Mouse (Mus musculus) intestine, postnatal 0 days (tissue): ENCODE measurements around the gene Fstl1. TPM values are rescaled to one million over a fixed set of nuclear protein-coding genes. Genes with fewer than 3 reads are reported as not detected.

Experiments
- ATAC-seq: fragments of 200-750 bp; cut with Nextera tagmentation; 2 replicates; pipeline ENCODE4 v1.8.0; 2017; ENCODE audit warnings: mild to moderate bottlenecking, moderate TSS enrichment, moderate library complexity
- H3K27ac ChIP-seq: fragments of 300-500 bp; sonication (generic); 2 replicates; pipeline ENCODE4 v1.5.1; 2014; ENCODE audit warnings: mild to moderate bottlenecking, low read depth, low read length, moderate library complexity
- H3K27me3 ChIP-seq: fragments of 300-500 bp; sonication (generic); replicated peaks from 2 replicates; pipeline ENCODE4 v1.6.1; 2014; ENCODE audit warnings: low read length, mixed read lengths; ENCODE audit not compliant: control insufficient read depth, insufficient read depth
- H3K36me3 ChIP-seq: fragments of 300-500 bp; sonication (generic); 2 replicates; pipeline ENCODE4 v1.6.1; 2014; ENCODE audit warnings: mild to moderate bottlenecking, moderate library complexity; ENCODE audit not compliant: control insufficient read depth, insufficient read depth
- H3K4me1 ChIP-seq: fragments of 300-500 bp; sonication (generic); replicated peaks from 2 replicates; pipeline ENCODE4 v1.6.1; 2014; ENCODE audit warnings: antibody characterized with exemption, low read length, mixed read lengths; ENCODE audit not compliant: control insufficient read depth, insufficient read depth
- H3K4me2 ChIP-seq: fragments of 300-500 bp; sonication (generic); replicated peaks from 2 replicates; pipeline ENCODE4 v1.6.1; 2014; ENCODE audit warnings: low read depth, mild to moderate bottlenecking, moderate library complexity
- H3K4me3 ChIP-seq: fragments of 300-500 bp; sonication (generic); 2 replicates; pipeline ENCODE4 v1.5.1; 2014; ENCODE audit warnings: low read depth, low read length
- H3K9ac ChIP-seq: fragments of 300-500 bp; sonication (generic); 2 replicates; pipeline ENCODE4 v1.6.1; 2014; ENCODE audit warnings: mild to moderate bottlenecking, low read depth, low read length
- H3K9me3 ChIP-seq: fragments of 300-500 bp; sonication (generic); 2 replicates; pipeline ENCODE4 v1.6.1; 2016; ENCODE audit warnings: mixed run types; ENCODE audit not compliant: control insufficient read depth
- CTCF ChIP-seq: sonication (generic); IDR thresholded peaks from 2 replicates; pipeline ENCODE4 v1.5.1; 2016; ENCODE audit warnings: low read depth, mild to moderate bottlenecking, control low read depth, antibody characterized with exemption, moderate library complexity
- WGBS: fragments of 180-500 bp; shearing (Covaris S2); extraction: QIAGEN DNeasy Blood & Tissue Kit; methylation state at CpG from one replicate; pipeline ENCODE4 v1.1.7; 2014; 5-methylcytosine and 5-hydroxymethylcytosine counted together
- polyA plus RNA-seq: library from polyadenylated mRNA; unstranded; fragments of >200 nt; fragmentation: Nextera tagmentation; extraction: Ambion mirVana; gene quantifications from 2 replicates; pipeline ENCODE4 v1.2.1, GENCODE M21; 2015

Fstl1 gene
- polyA plus RNA-seq, 1 experiment from 2014 or later, result 125 TPM

DNA sequence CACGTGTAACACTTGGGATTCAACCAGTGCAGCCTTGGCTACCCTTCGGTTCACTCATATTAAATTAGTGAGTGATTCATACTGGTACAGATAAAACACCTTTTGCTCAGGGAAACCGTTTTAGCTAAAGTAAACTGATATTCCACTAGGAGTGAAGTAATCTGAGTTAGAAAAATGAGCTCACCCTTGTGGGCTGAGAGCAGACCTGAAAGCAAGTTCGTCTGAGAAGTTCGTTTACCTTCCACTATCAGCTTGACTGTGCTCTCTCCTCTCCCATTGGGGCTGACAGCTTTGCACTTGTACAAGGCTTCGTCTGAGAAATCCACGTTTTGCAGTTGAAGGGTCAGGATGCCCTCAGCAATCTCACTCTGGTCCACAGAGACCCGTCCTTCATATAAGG lies 78.9 kb downstream of the Fstl1 start:
- no peaks in the 10 kb centered on the region for H3K27me3 ChIP-seq
- H3K4me3 ChIP-seq, result no peak overlapping the region
- no peak for ATAC-seq
- no peaks in the 10 kb centered on the region for H3K9me3 ChIP-seq
- H3K4me2 ChIP-seq, result no peak overlapping the region
- 51% methylated on average over 8 of the region's 8 CpGs for WGBS
- H3K36me3 ChIP-seq, result no peaks in the 10 kb centered on the region
- no peak for TF ChIP-seq CTCF
- no peak overlapping the region for H3K9ac ChIP-seq
- H3K27ac ChIP-seq, result no peak overlapping the region
- no peaks in the 10 kb centered on the region for H3K4me1 ChIP-seq

DNA sequence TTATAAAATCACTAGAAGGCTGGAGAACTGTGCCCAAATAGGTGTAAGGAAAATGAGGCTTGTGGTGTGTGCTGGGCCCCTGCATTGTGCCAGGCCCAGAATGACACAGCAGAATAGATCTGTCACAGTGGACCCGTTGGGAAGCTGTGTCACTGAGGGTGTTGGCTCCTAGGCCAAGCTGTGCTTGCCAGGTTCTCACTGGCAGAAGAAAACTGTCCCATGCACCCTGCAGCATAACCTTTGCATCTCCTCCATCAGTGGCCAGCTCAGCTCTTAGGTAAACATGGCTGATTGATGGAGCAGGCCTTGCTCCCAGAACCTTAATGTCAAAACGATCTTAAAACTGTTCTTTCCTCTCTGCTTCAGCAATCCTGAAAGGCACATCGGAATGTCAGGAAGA lies 79.7 kb downstream of the Fstl1 start:
- no peak overlapping the region for H3K27ac ChIP-seq
- no peaks in the 10 kb centered on the region for H3K36me3 ChIP-seq
- H3K4me3 ChIP-seq, result no peak overlapping the region
- no peak overlapping the region for H3K9ac ChIP-seq
- no peak for TF ChIP-seq CTCF
- H3K4me1 ChIP-seq, result no peaks in the 10 kb centered on the region
- no peaks in the 10 kb centered on the region for H3K27me3 ChIP-seq
- H3K9me3 ChIP-seq, result no peaks in the 10 kb centered on the region
- no peak for ATAC-seq
- WGBS, result 37% methylated on average over 3 of the region's 3 CpGs
- H3K4me2 ChIP-seq, result no peak overlapping the region

DNA sequence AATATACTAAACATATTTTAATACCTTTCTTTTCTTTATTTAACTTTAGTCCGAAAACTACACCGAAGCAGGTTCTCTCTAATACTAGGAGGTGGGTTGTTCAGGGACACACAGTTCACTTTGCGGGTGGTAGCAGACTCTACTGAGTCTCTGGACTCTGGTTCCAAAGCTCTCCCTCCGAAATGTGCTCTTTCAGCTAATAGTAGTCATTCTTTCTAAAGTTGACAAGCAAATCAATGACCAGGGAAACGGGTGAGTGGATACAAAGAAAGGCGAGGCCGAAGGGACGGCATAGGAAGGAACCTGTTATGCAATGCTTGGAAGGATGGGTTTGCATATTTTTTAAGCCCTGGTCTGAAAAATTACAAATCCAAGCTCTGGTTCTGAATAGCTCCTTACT lies 80.8 kb downstream of the Fstl1 start:
- no peak overlapping the region for H3K4me3 ChIP-seq
- H3K9ac ChIP-seq, result no peak overlapping the region
- no peaks in the 10 kb centered on the region for H3K36me3 ChIP-seq
- no peaks in the 10 kb centered on the region for H3K9me3 ChIP-seq
- WGBS, result 58% methylated on average over 8 of the region's 8 CpGs
- no peaks in the 10 kb centered on the region for H3K4me1 ChIP-seq
- H3K27ac ChIP-seq, result no peak overlapping the region
- H3K4me2 ChIP-seq, result no peak overlapping the region
- ATAC-seq, result no peak
- TF ChIP-seq CTCF, result no peak
- H3K27me3 ChIP-seq, result no peaks in the 10 kb centered on the region

DNA sequence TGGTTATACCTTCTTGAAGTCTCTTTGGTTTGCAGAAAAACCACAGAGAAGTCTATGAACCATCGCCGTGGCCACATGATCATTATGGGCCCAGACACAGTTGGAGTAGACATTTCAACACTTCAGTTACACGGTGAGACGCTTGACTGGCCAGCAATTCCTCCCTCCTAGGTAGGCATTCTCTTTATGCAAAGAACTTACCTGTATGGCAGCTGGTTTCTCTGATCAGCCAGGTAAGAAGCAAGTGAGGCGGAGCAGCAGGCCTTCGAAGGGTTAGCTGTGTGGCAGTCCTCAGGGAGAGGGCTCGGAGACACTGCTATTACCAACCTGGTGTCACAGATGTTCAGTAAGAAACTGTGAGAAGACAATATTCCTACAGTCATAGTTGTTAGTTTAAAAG lies 83.5 kb downstream of the Fstl1 start:
- ATAC-seq, result no peak
- TF ChIP-seq CTCF, result no peak
- WGBS, result 77% methylated on average over 7 of the region's 7 CpGs
- no peaks in the 10 kb centered on the region for H3K27me3 ChIP-seq
- no peaks in the 10 kb centered on the region for H3K4me1 ChIP-seq
- no peak overlapping the region for H3K4me3 ChIP-seq
- H3K9ac ChIP-seq, result no peak overlapping the region
- no peaks in the 10 kb centered on the region for H3K9me3 ChIP-seq
- H3K36me3 ChIP-seq, result no peaks in the 10 kb centered on the region
- H3K27ac ChIP-seq, result no peak overlapping the region
- H3K4me2 ChIP-seq, result no peak overlapping the region

DNA sequence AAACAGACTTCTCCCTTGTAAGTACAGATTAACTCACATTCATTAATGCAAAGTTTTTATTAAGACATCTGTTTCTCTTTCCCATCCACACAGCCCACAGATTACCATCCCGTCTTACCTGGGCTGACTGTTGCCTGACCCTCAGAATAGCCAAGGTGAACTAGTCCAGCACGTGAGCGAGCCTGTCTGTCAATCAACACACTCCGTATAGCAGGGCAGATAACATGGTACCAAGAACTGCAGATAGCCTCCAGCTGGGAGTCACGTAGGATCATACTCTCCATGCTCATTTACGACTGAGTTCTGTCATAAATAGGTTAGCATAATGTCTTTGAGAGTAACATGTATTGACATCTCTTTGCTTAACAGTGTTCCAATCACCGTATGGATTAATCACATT lies 84.4 kb downstream of the Fstl1 start, which contains the start of gene Gm36028:
Gene Gm36028 (minus strand): TSS at position 118 of the 400 bp plus-strand sequence.
- H3K27ac ChIP-seq, result no peak within 1 kb of the TSS
- TF ChIP-seq CTCF, result no peak
- H3K9me3 ChIP-seq, result no peaks in the 10 kb centered on the region
- no peak within 1 kb of the TSS for H3K4me2 ChIP-seq
- no peak within 1 kb of the TSS for H3K9ac ChIP-seq
- H3K36me3 ChIP-seq, result no peaks in the 10 kb centered on the region
- no peak for ATAC-seq
- H3K27me3 ChIP-seq, result no peaks in the 10 kb centered on the region
- no peaks in the 10 kb centered on the region for H3K4me1 ChIP-seq
- 49% methylated on average over 7 of the region's 7 CpGs for WGBS
- H3K4me3 ChIP-seq, result no peak within 1 kb of the TSS

DNA sequence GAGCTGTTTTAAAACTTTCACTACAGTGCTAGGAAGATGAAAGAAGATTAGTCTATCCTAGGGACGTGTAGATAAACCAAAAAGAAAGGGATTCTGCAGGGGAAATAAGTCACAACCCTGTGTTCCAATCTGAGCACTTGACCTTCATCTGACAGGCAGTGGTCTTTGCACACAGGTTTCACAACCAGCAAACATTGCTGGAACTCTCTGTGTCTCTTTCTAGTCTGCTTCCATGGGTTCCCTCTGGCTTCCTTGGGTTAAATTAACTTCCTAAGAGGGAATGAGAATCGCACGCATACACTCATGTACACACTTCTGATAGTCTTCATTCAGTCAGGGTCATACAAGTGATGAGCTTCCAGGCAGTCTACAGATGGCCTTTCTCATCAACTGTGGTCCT lies 87.2 kb downstream of the Fstl1 start:
- no peak for ATAC-seq
- Histone ChIP-seq H3K9me3 (no peaks in the 10 kb centered on the region), H3K9ac (no peak overlapping the region), H3K4me2 (no peak overlapping the region), H3K27me3 (no peaks in the 10 kb centered on the region), H3K27ac (no peak overlapping the region), H3K4me3 (no peak overlapping the region), H3K4me1 (no peaks in the 10 kb centered on the region), H3K36me3 (no peaks in the 10 kb centered on the region)
- WGBS, result 66% methylated on average over 3 of the region's 3 CpGs
- no peak for TF ChIP-seq CTCF

DNA sequence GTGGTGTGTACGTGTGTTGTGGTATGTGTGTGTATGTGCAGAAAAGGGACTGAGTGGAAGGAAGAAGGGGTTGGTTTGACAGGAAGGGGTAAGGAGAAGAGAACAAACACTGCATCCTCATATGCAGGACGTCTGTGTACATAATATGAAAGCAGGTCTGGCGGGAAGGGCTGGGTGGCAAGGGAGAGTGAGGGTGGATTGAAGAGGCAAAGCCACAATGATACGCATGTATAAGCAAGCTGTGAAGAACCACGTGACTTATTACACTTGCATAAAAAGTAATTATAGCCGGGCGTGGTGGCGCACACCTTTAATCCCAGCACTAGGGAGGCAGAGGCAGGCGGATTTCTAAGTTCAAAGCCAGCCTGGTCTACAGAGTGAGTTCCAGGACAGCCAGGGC lies 89.2 kb downstream of the Fstl1 start:
- H3K27me3 ChIP-seq, result no peaks in the 10 kb centered on the region
- no peak overlapping the region for H3K4me2 ChIP-seq
- no peak for ATAC-seq
- H3K4me1 ChIP-seq, result peaks cover 10% of the 10 kb centered on the region; the same call in 1 of the 2 replicates
- no peak overlapping the region for H3K4me3 ChIP-seq
- H3K9ac ChIP-seq, result no peak overlapping the region
- TF ChIP-seq CTCF, result no peak
- no peak overlapping the region for H3K27ac ChIP-seq
- no peaks in the 10 kb centered on the region for H3K36me3 ChIP-seq
- H3K9me3 ChIP-seq, result no peaks in the 10 kb centered on the region
- WGBS, result 77% methylated on average over 9 of the region's 9 CpGs
